Mouse (Mus musculus) hematopoietic stem cell, adult 5-6 weeks (primary cell): ENCODE results near the gene Tarbp1. TPM values are rescaled to one million over a fixed set of nuclear protein-coding genes. Genes with fewer than 3 reads are reported as not detected.

Experiments used
- ATAC-seq, 2 experiments: fragments of 125-278 bp in 1 of 2; replicated peaks in 1 of 2; 2 replicates each; pipeline ENCODE4 v1.8.0; 2016 to 2017; ENCODE audit warnings: inconsistent platforms in 2 of 2, mild to moderate bottlenecking in 2 of 2, moderate number of reproducible peaks in 2 of 2, low read depth in 1 of 2, moderate TSS enrichment in 1 of 2; ENCODE audit not compliant: low FRiP score in 2 of 2, poor library complexity in 2 of 2, severe bottlenecking in 2 of 2, insufficient read depth in 1 of 2, low TSS enrichment in 1 of 2
- total RNA-seq: library from RNA; stranded (forward); fragments of 172-1452, 232-1000 nt; gene quantifications from 2 replicates; pipeline ENCODE4 v1.2.3, GENCODE M21; 2017

The Tarbp1 gene
- total RNA-seq, 1 experiment from 2014 or later = 10.4 TPM

DNA sequence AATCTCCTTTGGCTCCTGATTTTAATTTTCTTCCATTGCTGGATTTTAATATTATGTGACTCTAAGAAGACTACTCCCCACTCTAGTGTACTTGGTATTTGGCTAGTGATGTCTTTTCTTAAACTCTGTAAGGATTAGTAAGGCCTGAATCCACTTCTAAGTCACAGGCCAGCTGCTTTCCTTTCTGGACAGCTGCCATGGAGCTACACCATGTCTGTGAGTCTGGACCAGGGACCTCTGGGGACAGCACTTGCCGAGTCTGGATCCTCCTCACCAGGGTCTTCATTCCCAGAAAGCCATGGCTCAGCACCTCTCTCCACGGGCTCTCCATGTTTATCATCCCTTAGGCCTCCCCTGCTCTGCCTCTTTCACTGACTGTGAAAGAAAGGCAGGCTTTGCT lies 94.7 kb downstream of the Tarbp1 start:
- no peak for ATAC-seq

DNA sequence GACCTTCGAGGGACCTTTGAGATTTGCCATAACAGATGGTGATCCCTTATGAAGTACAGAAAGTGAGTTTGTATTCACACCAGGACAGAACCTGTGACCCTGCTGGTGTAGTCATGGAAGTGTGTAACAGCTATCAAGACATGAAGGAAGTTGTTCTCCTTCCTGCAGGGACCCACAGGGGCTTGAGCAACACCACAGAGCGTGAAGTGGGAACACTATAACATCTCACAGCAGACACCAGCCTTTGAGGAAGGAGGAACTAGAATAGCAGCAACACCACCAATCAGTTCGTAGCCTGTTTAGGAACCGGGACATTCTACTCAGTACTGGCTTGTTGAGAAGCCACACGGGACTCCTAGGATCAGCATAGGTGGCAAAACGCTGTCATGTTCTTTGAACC lies 95.3 kb downstream of the Tarbp1 start:
- no peak for ATAC-seq

Other genes starting within 250 kb of the Tarbp1 start
- not detected in 2 replicates for gene Slc35f3, start 176.5 kb downstream of the Tarbp1 start, total RNA-seq
- gene Coa6, start 52.5 kb downstream of the Tarbp1 start, total RNA-seq = 26.3 and 31.7 TPM in 2 replicates
- gene Irf2bp2, start 118.9 kb upstream of the Tarbp1 start, total RNA-seq = 98.4 and 98.7 TPM in 2 replicates